Mouse (Mus musculus): Measurements from ENCODE around the gene Mccc2. TPM values are rescaled to one million over a fixed set of nuclear protein-coding genes. Genes with fewer than 3 reads are reported as not detected.
A peak's percentile ranks its signal among the peaks of the same experiment; 100 is the strongest.
"Not testable (repeated sequence)": the region's sequence is repeated elsewhere in the genome, so short reads cannot be mapped to it uniquely, and the experiment has no call there.

The Mccc2 gene
- 24.2 and 29.8 TPM in 2 replicates for total RNA-seq (2017)

DNA sequence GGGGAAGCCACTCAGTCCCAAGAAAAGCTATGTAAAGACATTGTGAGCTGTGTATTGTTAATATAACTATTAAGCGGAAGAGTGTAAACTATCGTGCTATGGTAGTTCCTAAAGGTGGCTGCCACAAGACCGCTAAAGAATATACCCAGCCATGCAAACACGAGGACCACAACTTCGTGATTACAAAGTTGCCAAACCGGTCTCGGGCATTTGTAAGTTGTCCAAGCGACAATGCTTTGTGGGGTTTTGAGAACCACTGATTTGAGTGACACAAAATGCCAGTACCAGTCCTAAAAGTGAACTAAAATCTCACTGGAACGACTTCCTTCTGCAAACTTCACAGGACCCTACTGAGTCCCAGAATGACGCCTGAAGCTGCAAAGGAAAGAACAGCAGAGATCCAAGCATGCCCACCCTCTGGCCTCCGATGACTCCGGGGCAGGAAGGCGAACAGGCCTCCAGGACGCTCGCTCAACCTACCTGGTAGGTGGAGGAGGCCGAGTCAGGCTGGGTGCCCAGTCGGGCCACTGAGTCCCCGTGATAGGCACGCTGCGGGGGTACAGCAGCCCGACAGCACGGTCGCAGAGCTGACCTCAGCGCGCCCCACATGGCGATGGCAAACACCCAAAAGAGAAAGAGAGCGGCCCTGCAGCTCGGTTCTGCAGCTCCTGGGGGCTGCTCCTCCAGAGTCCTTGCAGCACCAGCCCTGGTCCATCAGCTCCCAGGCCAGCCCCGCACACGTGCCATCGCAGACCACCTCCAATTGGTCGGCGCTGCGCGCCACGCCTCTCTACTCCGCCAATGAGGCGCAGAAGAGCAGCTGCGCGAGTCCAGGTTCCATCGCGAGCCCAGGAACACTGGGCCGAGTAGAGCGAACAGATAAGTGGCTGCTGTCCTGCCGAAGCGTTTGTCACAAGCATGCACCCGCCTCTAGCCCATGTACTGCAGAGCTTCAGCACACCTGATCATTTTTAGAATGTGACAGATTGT lies at the start of gene Mccc2:
Mccc2 (minus strand) TSS at position 734 of the 990 bp plus-strand sequence.
- ATAC-seq (replicated peaks; ENCODE audit: low read depth, poor library complexity, severe bottlenecking), result peak; percentile 100

DNA sequence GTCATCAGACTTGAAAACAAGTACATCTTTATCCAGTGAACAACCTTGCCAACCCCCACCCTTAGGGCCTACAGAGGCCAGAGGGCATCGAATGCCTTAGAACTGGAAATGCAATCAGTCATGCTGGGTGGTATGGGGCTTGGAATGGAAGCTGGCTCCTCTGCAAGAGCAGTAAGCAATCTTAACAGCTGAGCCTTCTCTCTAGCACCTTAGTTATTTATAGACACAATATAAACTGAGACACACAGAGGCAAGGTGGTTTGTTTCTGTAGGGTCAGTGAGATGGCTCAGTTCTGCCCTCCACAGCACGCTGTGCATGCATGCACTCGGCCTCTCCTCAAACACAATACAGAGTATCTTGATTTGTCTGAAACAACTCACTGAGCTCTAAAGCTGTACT lies 48.5 kb upstream of the Mccc2 start:
- no peak for ATAC-seq (replicated peaks; ENCODE audit: low read depth, poor library complexity, severe bottlenecking)

DNA sequence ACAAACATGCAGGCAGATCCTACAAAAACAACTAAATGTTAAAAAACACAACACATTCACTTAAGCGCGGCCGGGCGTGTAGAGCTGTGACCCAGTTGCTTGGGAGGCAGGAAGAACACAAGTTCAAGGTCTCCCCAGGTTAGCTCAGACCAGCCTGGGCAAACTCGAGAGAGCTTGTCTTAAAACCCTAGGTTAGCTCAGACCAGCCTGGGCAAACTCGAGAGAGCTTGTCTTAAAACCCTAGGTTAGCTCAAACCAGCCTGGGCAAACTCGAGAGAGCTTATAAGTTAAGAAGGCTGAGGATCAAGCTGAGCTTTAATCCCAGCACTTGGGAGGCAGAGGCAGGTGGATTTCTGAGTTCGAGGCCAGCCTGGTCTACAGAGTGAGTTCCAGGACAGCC lies 42.3 kb upstream of the Mccc2 start:
- not testable (repeated sequence) for ATAC-seq (replicated peaks; ENCODE audit: low read depth, poor library complexity, severe bottlenecking)

DNA sequence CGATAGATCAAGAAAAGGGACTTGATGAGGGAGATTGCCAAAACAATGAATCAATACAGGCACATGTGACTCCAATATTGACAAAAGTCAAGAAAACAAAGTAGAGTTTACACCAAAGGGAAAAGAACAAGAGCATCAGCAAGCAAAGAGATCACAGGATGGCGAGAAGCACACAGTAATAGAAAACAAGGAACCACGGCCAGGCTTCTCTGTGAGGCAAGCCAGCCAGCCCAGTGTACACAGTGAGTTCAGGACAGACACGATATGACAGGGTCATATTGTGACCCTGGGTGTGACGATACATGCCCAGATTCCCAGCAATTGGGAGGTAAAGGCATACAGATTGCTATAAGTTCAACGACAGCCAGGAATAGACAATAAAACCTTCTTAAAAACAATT lies 10.6 kb upstream of the Mccc2 start:
- no peak for ATAC-seq (replicated peaks; ENCODE audit: low read depth, poor library complexity, severe bottlenecking)

DNA sequence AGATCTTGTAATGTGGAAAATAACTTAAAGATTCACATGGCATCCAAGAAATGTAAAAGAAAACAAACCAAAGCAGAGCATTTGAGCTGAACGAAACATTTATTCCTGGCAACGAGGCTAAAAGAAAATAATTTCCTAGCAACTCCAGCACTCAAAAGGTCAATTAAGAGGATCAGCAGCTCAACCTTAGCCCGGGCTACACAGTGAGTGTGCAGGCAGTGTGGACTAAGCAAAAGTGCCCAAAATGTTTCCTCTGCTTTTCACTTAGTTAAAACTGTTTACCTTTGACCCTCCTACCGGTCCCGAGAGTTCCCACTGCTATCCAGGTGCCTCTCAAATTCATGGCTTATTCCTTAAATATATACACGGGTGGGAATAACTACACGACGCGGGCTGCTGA lies 1.5 kb upstream of the Mccc2 start:
- no peak for ATAC-seq (replicated peaks; ENCODE audit: low read depth, poor library complexity, severe bottlenecking)

DNA sequence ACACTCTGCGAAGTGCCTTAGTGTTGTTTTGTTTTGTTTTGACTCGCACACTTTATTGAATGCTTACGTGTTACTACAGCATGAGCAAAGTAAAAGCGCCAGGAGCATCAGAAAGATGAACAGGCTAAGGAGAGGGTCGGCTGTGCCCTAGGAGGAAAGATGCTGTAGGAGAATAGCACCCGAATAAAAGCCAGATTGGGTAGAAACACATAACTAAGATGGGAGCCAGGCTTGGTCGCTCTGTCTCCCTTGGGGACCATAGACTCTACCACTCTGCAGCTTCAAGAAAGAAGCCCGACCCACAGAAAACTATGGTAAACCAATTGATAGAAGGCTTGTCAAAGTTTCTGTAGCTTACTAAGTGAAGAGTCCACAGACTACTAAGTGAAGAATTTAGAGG lies 498 bp upstream of the Mccc2 start:
- ATAC-seq (replicated peaks; ENCODE audit: low read depth, poor library complexity, severe bottlenecking), result no peak; the same call in 1 of the 2 replicates

DNA sequence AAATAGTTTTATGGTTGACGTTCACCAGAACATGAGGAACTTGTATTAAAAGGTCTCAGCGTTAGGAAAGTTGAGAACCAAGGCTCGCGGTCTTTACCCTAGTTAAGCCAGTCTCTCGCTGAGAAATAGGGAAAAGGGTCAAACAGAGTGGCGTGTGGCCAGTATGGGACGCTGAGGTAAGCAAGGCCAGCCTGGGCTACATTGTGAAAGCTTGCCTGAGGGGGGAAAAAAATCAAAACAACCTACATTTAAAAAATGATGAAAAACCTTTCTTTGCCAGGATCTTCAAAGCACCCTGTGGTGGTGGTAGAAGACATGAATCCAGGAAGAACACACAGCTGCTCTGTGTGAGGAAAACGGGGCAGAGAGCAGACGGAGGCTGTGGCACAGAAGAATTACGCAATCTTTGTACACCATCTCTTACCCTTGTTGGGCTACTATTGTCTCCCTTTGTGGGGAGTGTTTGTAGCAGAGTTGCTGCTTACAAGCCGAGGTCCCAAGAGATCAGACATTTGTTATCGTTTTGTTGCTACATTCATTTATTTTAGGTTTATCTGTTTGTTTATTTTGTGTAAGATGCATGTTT lies 9.4 kb downstream of the Mccc2 start:
- 0 out of 2 replicates have a peak, but pooled peaks have one; percentile 40 for ATAC-seq (replicated peaks; ENCODE audit: low read depth, poor library complexity, severe bottlenecking)

DNA sequence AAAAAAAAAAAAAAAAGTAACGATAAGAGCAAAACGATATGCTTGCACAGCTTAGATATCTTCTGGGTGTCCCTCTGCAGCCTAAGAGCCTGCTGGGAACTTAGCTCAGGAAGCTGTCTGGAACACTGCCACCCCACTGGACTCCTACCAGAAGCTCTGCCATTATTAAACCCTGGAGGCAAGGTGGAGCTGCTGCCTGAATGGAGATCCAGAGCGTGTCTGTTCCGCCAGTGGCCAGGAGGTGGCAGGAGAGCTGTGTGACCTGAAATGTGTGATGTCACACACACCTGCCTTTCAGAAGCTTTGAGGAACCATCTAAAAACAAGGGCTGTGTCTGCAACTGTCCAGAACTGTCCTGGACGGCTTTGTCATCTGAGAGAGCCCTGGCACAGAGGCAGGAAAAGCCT lies 13.6 kb downstream of the Mccc2 start:
- peak; percentile 96 for ATAC-seq (replicated peaks; ENCODE audit: low read depth, poor library complexity, severe bottlenecking)

DNA sequence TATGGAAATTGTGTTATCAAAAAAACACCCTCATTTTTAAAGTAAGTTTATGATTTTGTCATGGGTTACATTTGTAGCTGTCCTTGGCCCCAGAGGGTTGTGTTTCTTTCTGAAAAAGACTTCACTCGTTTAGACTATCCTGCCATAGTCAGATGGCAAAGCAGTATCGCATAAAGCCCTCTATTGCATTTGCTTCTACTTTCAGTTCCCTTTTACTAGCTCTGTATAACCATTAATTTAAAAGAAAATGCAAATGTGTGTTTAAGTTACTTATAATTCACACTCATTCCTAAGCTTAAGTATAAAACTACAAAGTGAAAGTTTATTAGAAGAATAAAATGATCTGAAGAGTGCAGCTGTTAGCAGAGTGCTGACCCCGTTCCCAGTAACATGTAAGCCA lies 16.4 kb downstream of the Mccc2 start:
- ATAC-seq (replicated peaks; ENCODE audit: low read depth, poor library complexity, severe bottlenecking), result no peak

DNA sequence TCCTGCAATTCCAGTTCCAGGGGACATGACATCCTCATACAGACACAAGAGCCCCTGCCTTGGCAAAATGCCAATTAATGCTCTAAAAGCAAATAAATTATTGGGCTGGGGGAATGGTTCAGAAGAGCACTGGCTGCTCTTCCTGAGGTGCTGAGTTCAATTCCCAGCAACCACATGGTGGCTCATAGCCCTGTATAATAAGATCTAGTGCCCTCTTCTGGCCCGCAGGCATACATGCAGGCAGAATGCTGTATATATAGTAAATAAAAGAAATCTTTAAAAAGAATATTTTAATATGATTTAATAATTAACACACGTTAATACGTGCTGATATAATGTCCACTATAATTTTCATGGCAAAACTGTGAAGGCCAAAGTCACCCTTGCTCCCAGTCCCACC lies 17.3 kb downstream of the Mccc2 start:
- no peak for ATAC-seq (replicated peaks; ENCODE audit: low read depth, poor library complexity, severe bottlenecking)

DNA sequence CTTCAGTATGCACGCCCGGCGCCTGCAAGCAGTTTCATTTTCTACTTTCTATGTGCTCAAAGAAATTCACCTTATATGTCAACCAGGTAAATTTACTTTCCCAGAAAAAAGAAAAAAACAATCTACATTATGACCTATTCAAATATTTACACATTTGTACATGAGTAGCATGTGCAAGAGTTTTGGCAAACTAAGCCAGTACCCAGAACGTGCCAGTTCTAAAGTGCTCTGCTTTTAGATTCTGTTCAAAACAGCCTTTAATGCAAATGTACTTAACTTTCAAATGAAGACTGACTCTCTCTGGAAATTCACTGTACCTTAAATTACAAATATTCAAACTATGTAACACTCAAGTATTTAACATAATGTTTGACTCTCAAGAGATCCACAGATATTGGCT lies 25.8 kb downstream of the Mccc2 start:
- no peak for ATAC-seq (replicated peaks; ENCODE audit: low read depth, poor library complexity, severe bottlenecking)

DNA sequence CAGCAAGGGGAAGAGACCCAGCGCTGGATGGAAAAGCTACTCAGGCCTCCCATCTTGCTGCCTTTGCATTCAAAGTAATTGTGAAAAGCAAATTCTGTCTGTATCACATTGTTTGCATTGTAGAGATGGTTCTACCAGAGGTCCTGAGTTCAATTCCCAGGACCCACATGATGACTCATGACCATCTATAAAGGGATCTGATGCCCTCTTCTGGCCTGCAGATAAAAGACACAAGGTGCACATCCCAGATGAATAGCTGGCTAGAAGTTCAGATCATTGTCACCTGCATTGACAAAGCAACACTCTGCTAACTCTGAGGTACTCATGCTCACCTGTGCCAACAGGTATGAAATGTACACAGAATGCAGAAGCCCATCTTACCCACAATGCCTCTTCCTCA lies 32.1 kb downstream of the Mccc2 start:
- no peak for ATAC-seq (replicated peaks; ENCODE audit: low read depth, poor library complexity, severe bottlenecking)

DNA sequence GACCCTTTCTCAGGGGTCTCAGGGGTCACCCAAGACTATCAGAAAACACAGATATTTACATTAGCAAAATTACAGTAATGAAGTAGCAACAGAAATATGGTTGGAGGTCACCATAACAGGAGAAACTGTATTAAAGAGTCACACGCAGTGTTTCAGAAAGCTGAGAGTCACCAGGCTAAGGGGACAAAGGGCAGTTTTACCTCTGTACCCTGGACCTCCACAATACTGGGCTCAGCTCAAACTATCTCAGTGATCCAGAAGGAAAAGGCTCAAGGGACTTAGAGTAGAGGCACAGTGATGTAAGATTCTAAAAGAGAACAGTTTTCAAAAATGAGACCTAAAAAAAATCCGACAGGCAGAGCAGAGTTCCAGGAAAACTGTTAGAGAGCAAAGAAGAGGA lies 36.0 kb downstream of the Mccc2 start:
- ATAC-seq (replicated peaks; ENCODE audit: low read depth, poor library complexity, severe bottlenecking), result no peak

DNA sequence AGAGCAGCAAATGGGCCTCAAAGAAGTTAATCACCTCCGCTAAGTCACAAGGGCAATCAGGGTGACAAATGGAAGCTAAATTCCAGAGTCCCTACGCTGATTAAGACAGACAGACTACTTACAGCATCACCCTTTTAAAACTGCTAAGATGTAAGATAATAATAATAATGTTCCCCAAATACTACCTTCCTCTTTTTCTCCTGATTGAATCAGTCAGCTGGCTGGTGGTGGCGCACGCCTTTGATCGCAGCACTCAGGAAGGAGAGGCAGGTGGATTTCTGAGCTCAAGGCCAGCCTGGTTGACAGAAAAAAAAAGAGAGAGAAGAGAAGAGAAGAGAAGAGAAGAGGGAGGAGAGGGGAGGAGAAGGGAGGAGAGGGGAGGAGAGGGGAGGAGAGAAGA lies 45.4 kb downstream of the Mccc2 start:
- no peak for ATAC-seq (replicated peaks; ENCODE audit: low read depth, poor library complexity, severe bottlenecking)

DNA sequence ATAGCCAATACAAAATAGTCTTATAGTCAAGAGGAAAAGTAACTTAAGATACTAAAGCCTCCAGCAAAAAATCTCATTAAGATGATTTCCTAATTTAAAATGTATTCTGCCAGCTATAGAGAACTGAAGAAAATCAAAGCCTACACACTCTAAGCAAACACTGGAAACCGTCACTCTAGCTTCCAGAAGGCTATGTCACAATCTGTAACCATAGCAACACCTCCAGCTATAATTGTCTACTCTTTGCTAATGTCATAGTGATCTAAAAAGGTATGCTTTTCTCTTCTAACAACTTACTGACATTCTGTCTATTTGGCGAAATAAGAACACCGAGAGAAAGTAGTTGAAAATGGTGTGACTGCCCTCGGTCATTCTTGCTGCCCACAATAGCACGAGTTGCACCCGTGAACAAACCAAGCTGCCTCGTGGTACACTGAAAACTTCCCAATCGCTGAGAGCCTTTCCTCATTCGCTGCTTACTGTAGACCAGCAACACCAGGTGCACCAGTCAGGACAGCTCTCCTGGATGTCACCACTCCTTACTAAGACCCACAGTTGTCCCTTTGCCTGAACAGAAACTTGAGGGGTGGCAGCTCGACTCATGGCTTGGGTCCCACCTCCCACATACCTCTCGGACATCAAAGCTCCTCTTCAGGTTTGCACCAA lies 48.3 kb downstream of the Mccc2 start:
- ATAC-seq (replicated peaks; ENCODE audit: low read depth, poor library complexity, severe bottlenecking), result no peak

DNA sequence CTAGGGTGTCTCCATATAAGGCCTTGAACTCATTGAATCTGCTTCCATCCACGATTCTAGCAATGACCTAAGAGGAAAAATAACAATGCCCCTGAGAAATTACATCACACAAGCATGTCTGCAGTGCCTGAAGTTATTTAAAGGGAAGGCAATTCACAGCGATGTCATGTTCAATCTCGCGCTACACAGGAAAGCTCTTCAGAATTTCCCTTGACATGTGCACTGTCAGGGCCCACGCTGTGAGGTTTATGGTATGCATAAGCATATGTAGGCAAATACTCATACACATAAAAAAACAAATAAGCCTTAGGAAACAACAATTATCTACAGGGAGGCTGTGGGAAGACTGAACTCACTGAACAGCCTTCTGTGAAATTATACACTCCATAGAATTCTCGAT lies 51.6 kb downstream of the Mccc2 start:
- ATAC-seq (replicated peaks; ENCODE audit: low read depth, poor library complexity, severe bottlenecking), result no peak

DNA sequence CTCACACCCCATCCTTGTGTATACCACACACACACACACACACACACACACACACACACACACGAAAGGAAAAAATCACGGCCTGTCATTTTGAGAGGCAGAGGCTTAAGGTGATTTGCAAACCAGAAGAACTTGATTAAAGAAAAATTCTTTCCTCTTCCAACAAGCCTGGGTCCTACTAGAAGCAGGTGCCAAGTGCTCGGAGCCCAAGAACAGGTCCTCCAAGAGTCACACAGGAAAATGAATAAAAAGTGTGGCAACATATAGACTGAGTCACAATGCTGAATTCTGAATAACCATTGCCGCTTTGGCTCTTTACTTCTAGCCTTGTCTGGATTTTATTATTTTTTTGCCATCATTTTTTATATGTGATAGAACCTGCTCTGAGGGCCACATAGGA lies 53.8 kb downstream of the Mccc2 start:
- ATAC-seq (replicated peaks; ENCODE audit: low read depth, poor library complexity, severe bottlenecking), result no peak

DNA sequence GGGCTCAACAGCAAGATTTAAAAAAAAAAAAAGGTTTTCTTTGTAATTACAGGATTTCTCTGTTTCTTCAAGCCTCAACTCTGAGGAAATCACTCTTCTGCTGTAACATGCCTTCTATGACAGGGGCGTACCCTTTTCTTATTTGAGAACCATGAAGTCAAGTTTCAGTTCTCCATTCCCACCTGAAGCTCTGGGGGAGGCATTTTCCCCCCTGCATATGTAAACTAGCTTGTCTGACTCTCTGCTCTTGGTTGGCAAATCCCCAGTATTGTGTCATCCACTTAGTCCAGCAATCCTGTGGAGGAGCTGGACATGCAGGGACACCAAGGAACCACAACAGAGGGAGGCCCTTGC lies 59.9 kb downstream of the Mccc2 start:
- peak; percentile 95 for ATAC-seq (replicated peaks; ENCODE audit: low read depth, poor library complexity, severe bottlenecking)

DNA sequence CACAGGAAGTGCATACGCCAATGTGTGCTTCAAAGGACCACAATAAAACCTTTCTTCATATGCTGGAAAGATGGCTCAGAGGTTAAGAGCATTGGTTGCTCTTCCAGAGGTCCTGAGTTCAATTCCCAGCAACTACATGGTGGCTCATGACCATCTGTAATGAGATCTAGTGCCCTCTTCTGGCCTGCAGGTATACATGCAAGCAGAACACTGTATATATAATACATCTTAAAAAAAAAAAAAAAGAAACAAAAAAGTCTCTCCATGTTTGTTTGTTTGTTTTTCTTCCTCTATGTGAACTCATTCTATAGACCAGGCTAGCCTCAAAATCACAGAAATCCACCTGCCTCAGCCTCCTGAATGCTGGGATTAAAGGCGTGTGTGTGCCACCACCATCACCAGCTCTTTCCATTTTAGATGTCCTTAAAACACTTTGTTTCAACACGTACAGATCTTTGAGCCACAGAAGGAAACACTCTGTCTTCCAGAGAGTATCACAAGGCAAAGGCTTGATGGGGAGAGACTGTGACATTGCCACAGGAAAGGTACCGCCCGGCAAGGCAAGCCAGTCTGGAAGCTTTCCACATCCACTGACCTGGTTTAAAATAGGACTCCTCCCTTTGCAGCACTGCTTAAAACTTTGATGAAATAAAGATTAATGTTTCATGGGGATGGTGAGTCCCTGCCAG lies 60.4 kb downstream of the Mccc2 start:
- ATAC-seq (replicated peaks; ENCODE audit: low read depth, poor library complexity, severe bottlenecking), result 0 out of 2 replicates have a peak, but pooled peaks have one; percentile 15

DNA sequence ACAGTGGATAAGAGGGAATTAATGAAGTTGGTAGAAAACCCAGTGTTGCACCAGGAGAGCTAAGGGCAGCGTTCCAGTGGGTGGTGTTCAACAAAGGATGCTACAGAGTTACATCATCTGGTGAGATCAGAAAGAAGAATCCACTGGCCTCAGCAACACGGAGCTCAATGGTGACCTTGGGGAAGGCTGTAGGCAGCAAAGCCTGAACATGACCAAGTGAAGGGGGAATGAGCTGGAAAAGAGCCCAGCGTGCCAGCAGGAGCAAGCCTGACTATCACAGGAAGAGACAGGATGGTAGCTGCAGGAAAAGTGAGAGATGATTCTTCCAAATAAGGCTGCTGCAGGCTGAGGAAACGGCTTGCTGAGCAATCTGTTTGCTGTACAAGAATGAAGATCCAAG lies 68.0 kb downstream of the Mccc2 start:
- no peak for ATAC-seq (replicated peaks; ENCODE audit: low read depth, poor library complexity, severe bottlenecking)

Data from common myeloid progenitor, adult 5-6 weeks (primary cell).